Mouse (Mus musculus): ENCODE measurements around the gene Stx3. TPM values are rescaled to one million over a fixed set of nuclear protein-coding genes. Genes with fewer than 3 reads are reported as not detected.

Stx3 gene
- polyA plus RNA-seq, 1 experiment from 2014 or later = 7.0 TPM

Other genes starting within 250 kb of the Stx3 start
- 3.4 TPM in 2 replicates for gene Ms4a6d, start 214.6 kb downstream of the Stx3 start, polyA plus RNA-seq (2014; fragmentation: Nextera tagmentation; extraction: Ambion mirVana)
- 0.15 TPM in 1 of 2 replicates, not detected in the other for gene Ms4a2, start 195.7 kb downstream of the Stx3 start, polyA plus RNA-seq (2014; fragmentation: Nextera tagmentation; extraction: Ambion mirVana)
- not detected in 2 replicates for gene Ms4a3, start 178.6 kb downstream of the Stx3 start, polyA plus RNA-seq (2014; fragmentation: Nextera tagmentation; extraction: Ambion mirVana)
- not detected in 2 replicates for gene Oosp2, start 158.8 kb downstream of the Stx3 start, polyA plus RNA-seq (2014; fragmentation: Nextera tagmentation; extraction: Ambion mirVana)
- not detected in 2 replicates for gene Oosp1, start 128.3 kb downstream of the Stx3 start, polyA plus RNA-seq (2014; fragmentation: Nextera tagmentation; extraction: Ambion mirVana)
- gene Oosp3, start 122.3 kb downstream of the Stx3 start, polyA plus RNA-seq (2014; fragmentation: Nextera tagmentation; extraction: Ambion mirVana) = not detected in 2 replicates
- not detected in 2 replicates for gene Gif, start 71.8 kb downstream of the Stx3 start, polyA plus RNA-seq (2014; fragmentation: Nextera tagmentation; extraction: Ambion mirVana)
- gene Mrpl16, start 49.0 kb downstream of the Stx3 start, polyA plus RNA-seq (2014; fragmentation: Nextera tagmentation; extraction: Ambion mirVana) = 79.1 and 80.3 TPM in 2 replicates
- 0.12 TPM in 1 of 2 replicates, not detected in the other for gene Olfr1417, start 19.8 kb upstream of the Stx3 start, polyA plus RNA-seq (2014; fragmentation: Nextera tagmentation; extraction: Ambion mirVana)
- gene Olfr1418, start 41.7 kb upstream of the Stx3 start, polyA plus RNA-seq (2014; fragmentation: Nextera tagmentation; extraction: Ambion mirVana) = not detected in 2 replicates
- gene Olfr1419, start 55.7 kb upstream of the Stx3 start, polyA plus RNA-seq (2014; fragmentation: Nextera tagmentation; extraction: Ambion mirVana) = not detected in 2 replicates
- gene Olfr1420, start 67.2 kb upstream of the Stx3 start, polyA plus RNA-seq (2014; fragmentation: Nextera tagmentation; extraction: Ambion mirVana) = 0.07 and 0.27 TPM in 2 replicates
- 19.0 and 21.2 TPM in 2 replicates for gene Patl1, start 93.0 kb upstream of the Stx3 start, polyA plus RNA-seq (2014; fragmentation: Nextera tagmentation; extraction: Ambion mirVana)
- gene Osbp, start 146.5 kb upstream of the Stx3 start, polyA plus RNA-seq (2014; fragmentation: Nextera tagmentation; extraction: Ambion mirVana) = 10.8 and 11.4 TPM in 2 replicates
- gene Olfr1423, start 221.9 kb upstream of the Stx3 start, polyA plus RNA-seq (2014; fragmentation: Nextera tagmentation; extraction: Ambion mirVana) = not detected in 2 replicates
- not detected in 2 replicates for gene Olfr1424, start 243.3 kb upstream of the Stx3 start, polyA plus RNA-seq (2014; fragmentation: Nextera tagmentation; extraction: Ambion mirVana)